Mouse (Mus musculus): ENCODE data around the gene Man1c1. TPM values are rescaled to one million over a fixed set of nuclear protein-coding genes. Genes with fewer than 3 reads are reported as not detected.

Gene Man1c1
- polyA plus RNA-seq, 1 experiment from 2014 or later: 2.5 TPM

DNA sequence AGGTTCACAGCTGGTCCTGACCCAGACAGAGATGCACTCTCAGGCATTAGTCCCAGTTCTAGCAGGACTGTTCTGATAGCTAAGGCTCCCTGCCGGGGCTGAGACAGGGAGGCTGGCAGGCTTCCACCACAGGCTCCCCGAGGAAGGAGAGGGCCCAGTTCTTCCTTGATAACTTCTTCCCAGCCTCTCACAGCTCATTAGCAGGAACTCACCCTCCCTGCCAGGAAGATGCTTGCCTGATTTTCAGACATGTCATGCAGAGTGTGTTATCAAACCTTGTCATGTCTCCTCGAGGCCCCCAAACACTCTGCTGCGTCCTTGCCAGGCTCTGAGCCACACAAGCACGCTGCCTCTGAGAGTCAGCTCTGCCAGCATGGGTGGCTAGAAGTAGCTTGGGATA is 98.0 kb downstream of the Man1c1 start:
- Histone ChIP-seq H3K27ac (replicated peaks) (peak overlapping the region; percentile 29; the same call in 1 of the 2 replicates), H3K4me1 (peaks cover 14% of the 10 kb centered on the region), H3K27me3 (no peaks in the 10 kb centered on the region), H3K4me2 (replicated peaks) (no peak overlapping the region), H3K4me3 (no peak overlapping the region), H3K9me3 (no peaks in the 10 kb centered on the region), H3K9ac (replicated peaks) (no peak overlapping the region), H3K36me3 (no peaks in the 10 kb centered on the region)
- WGBS: 37% methylated on average over 5 of the region's 5 CpGs
- ATAC-seq (replicated peaks): peak; percentile 64; the same call in 1 of the 2 replicates

DNA sequence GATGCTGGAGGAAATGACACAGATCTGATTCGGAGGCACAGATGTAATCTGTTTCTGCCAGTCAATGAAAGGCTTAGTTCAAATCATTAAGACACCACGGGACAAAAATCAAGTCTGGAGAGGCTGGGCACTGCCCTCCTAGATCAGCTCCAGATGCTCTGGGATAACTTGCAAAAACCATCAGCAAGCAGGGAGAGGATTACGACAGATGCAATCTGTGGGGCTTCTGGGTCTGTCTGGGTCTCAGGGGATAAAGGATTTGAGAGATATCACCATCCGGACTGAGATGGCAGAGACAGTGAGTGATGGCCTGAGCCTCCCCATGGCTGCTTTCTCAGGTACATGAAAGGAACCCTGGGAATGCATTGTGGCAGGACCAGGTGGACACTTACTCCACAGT is 99.6 kb downstream of the Man1c1 start:
- Histone ChIP-seq H3K9me3 (no peaks in the 10 kb centered on the region), H3K27ac (replicated peaks) (no peak overlapping the region), H3K4me2 (replicated peaks) (no peak overlapping the region), H3K36me3 (no peaks in the 10 kb centered on the region), H3K9ac (replicated peaks) (no peak overlapping the region), H3K27me3 (no peaks in the 10 kb centered on the region), H3K4me3 (no peak overlapping the region), H3K4me1 (peaks cover 19% of the 10 kb centered on the region)
- 76% methylated on average over 4 of the region's 4 CpGs for WGBS
- ATAC-seq (replicated peaks): no peak

DNA sequence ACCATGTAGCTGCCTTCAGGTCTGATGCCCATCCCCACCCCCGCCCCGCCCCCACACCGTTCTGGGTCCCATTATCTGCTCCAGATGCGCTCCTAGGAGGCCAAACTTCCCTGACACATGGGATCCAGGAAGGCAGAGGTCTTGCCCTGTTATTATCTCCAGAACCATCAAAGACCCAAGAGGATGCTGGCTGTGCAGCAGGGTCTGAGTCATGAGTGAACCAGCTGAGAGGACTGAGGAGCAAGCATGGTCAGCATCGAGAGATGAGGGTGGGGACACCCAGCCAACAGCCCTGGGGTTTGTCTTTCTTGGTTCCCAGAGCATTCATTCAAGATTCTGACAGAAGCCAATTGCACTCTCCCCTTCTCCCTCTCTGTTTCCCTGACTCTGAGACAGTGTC is 100.5 kb downstream of the Man1c1 start:
- peaks cover 19% of the 10 kb centered on the region for H3K4me1 ChIP-seq
- no peak for ATAC-seq (replicated peaks)
- H3K4me2 ChIP-seq (replicated peaks): no peak overlapping the region
- H3K4me3 ChIP-seq: no peak overlapping the region
- no peak overlapping the region for H3K9ac ChIP-seq (replicated peaks)
- H3K27ac ChIP-seq (replicated peaks): no peak overlapping the region
- WGBS: 79% methylated on average over 5 of the region's 5 CpGs
- H3K27me3 ChIP-seq: no peaks in the 10 kb centered on the region
- H3K36me3 ChIP-seq: no peaks in the 10 kb centered on the region
- H3K9me3 ChIP-seq: no peaks in the 10 kb centered on the region

DNA sequence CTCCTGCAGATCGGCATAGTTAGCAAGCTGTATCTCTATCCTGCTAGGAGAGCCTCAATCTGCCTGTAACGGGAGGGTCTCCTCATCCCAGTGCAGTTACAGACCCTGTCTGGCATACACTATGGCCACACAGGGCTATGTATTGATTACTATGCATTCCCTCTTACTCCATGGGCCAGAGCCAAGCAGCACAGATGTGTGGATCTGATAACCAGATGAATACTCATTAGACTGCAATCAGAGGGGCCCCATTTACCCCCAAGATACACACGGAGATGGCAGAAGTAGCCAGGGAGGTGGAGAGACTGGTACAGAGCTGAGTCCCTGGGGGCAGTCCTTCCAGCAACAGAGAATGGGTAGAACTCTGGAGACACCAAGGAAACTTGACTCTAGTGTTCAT is 101.5 kb downstream of the Man1c1 start:
- no peaks in the 10 kb centered on the region for H3K36me3 ChIP-seq
- WGBS: 70% methylated on average over 3 of the region's 3 CpGs
- no peak overlapping the region for H3K9ac ChIP-seq (replicated peaks)
- ATAC-seq (replicated peaks): no peak
- H3K9me3 ChIP-seq: no peaks in the 10 kb centered on the region
- peaks cover 19% of the 10 kb centered on the region for H3K4me1 ChIP-seq
- no peak overlapping the region for H3K4me2 ChIP-seq (replicated peaks)
- no peak overlapping the region for H3K27ac ChIP-seq (replicated peaks)
- no peak overlapping the region for H3K4me3 ChIP-seq
- no peaks in the 10 kb centered on the region for H3K27me3 ChIP-seq

DNA sequence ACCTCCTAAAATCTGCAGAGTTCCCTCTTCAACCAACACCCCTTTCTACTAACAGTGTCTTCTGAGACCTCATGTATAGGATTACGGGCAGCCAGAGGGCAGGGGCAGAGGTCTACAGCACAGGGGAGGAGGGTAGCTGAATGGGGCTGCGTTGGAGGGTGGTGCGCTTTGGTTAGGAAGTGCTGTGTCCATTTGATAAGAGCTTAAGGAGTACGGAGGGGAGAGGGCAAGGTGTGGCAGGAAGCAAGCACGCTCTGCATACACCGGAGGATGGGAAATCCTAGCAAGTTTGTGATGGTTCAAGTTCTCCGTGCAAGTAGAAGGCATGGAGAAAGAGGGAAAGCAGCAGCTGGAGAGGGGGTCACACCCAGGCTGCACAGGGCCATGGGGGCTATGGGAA is 102.1 kb downstream of the Man1c1 start:
- 81% methylated on average over 7 of the region's 7 CpGs for WGBS
- H3K27ac ChIP-seq (replicated peaks): no peak overlapping the region
- ATAC-seq (replicated peaks): no peak
- H3K9ac ChIP-seq (replicated peaks): no peak overlapping the region
- H3K27me3 ChIP-seq: no peaks in the 10 kb centered on the region
- H3K4me1 ChIP-seq: peaks cover 19% of the 10 kb centered on the region
- no peak overlapping the region for H3K4me3 ChIP-seq
- H3K9me3 ChIP-seq: no peaks in the 10 kb centered on the region
- no peaks in the 10 kb centered on the region for H3K36me3 ChIP-seq
- H3K4me2 ChIP-seq (replicated peaks): no peak overlapping the region

DNA sequence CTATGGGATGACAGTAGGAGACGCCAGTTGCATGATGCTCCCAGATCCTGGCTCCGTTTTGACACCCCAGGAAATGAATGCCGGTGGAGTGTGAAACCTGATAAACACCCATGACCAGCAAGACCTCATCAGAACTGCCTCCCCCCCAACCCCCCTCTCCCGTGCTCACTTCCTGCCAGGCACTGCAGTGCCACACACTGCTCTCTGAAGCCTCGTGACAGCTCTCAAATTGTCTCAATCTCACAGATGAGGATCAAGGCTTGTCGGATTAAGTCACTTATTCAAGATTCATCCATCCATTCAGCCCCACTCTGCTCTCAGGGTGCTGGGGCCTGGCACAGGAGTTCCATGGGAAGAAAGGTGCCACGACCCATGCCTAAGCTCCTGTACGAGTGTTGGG is 102.7 kb downstream of the Man1c1 start:
- H3K27ac ChIP-seq (replicated peaks): no peak overlapping the region
- no peaks in the 10 kb centered on the region for H3K27me3 ChIP-seq
- H3K4me3 ChIP-seq: no peak overlapping the region
- no peaks in the 10 kb centered on the region for H3K9me3 ChIP-seq
- no peak for ATAC-seq (replicated peaks)
- peaks cover 13% of the 10 kb centered on the region for H3K4me1 ChIP-seq
- H3K4me2 ChIP-seq (replicated peaks): no peak overlapping the region
- WGBS: 56% methylated on average over 8 of the region's 8 CpGs
- no peaks in the 10 kb centered on the region for H3K36me3 ChIP-seq
- H3K9ac ChIP-seq (replicated peaks): no peak overlapping the region

DNA sequence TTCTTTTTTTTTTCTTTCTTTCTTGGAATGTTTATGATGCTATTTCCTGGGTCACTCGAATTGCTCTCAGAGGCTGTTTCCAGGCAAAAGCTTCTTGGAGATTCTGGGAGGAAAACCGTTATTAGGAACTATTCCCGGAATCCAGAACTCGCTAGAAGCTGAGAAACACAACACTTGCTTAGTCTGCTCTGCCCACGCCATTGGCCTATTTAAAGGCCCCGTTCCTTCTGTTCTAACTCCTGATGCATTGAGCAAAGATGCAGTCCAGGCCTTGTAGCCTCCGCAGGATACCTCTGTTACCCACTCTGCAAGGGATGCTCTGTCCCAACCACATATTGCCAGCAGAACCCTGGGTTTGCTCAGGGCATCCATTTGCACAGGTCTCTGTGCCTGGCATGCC is 103.3 kb downstream of the Man1c1 start:
- 84% methylated on average over 7 of the region's 7 CpGs for WGBS
- Histone ChIP-seq H3K4me2 (replicated peaks) (no peak overlapping the region), H3K36me3 (no peaks in the 10 kb centered on the region), H3K9ac (replicated peaks) (no peak overlapping the region), H3K9me3 (no peaks in the 10 kb centered on the region), H3K4me1 (peaks cover 7% of the 10 kb centered on the region), H3K27me3 (no peaks in the 10 kb centered on the region), H3K27ac (replicated peaks) (no peak overlapping the region), H3K4me3 (no peak overlapping the region)
- no peak for ATAC-seq (replicated peaks)

DNA sequence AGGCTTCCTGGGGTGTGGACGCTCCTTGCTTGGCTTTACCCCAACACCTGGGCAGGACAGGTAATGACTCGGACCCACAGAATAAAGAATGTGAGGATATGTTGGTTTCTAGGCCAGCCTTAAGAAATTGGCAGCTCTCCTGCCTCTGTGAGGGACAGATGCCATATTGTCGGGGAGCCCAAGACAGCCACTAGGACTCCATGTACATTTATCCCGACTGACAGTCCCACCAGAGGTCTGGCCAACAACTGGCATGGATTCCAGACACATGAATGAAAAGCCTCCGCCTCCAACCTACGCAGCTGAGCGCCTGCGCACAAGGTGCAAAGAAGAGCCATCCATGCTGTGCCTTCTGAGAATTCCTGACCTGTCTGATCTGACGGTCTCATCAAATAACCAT is 104.0 kb downstream of the Man1c1 start:
- H3K27ac ChIP-seq (replicated peaks): no peak overlapping the region
- WGBS: 71% methylated on average over 9 of the region's 9 CpGs
- H3K36me3 ChIP-seq: no peaks in the 10 kb centered on the region
- no peak overlapping the region for H3K9ac ChIP-seq (replicated peaks)
- no peaks in the 10 kb centered on the region for H3K27me3 ChIP-seq
- H3K4me2 ChIP-seq (replicated peaks): no peak overlapping the region
- H3K9me3 ChIP-seq: no peaks in the 10 kb centered on the region
- no peak overlapping the region for H3K4me3 ChIP-seq
- 0 out of 2 replicates have a peak, but pooled peaks cover 5% of the 10 kb centered on the region for H3K4me1 ChIP-seq
- ATAC-seq (replicated peaks): no peak

DNA sequence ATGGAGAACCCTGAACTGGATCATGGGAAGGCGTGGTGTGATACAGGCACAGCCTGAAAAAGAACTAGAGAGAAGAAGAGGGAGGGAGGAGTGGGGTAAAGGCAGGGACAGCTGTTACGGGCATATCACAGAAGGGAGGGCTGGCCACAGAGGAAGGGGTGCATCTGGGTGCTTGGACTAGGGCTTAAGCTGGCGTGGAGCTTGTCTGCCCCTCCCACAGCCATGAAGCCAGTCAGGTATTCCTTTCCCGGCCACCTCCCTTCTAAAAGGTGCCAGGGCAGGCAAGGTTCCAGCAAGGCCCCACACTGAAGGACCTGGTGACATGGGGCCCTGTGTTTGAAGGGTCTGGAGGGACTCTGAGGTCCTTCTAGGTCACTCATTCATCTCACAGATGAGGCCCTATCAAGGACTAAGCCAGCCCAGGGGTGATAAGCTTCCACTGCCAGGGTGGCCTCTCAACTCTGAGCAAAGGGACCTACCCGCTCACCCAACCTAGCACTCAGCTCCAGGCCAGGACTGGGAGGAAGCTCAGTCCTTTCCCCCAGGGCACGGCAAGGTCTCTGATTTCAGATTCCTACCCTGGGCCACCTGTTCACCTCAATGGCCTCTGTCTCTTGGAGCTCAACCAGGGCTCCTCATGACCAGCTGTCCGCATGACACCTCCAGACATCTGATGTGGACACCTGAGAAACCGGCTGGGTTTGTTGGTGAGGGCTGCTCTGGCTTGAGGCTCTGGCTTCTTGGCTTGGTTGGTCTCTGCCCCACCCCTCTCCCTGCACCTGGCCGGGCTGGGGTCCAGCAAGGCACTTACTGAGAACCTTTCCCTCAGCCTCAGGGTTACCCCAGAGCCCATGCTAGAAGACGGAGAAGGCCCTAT is 107.0 kb downstream of the Man1c1 start:
- ATAC-seq (replicated peaks): no peak
- H3K4me3 ChIP-seq: no peak overlapping the region
- peaks cover 14% of the 10 kb centered on the region for H3K4me1 ChIP-seq
- WGBS: 81% methylated on average over 10 of the region's 10 CpGs
- no peak overlapping the region for H3K27ac ChIP-seq (replicated peaks)
- H3K9me3 ChIP-seq: no peaks in the 10 kb centered on the region
- H3K36me3 ChIP-seq: no peaks in the 10 kb centered on the region
- no peaks in the 10 kb centered on the region for H3K27me3 ChIP-seq
- H3K4me2 ChIP-seq (replicated peaks): no peak overlapping the region
- no peak overlapping the region for H3K9ac ChIP-seq (replicated peaks)

DNA sequence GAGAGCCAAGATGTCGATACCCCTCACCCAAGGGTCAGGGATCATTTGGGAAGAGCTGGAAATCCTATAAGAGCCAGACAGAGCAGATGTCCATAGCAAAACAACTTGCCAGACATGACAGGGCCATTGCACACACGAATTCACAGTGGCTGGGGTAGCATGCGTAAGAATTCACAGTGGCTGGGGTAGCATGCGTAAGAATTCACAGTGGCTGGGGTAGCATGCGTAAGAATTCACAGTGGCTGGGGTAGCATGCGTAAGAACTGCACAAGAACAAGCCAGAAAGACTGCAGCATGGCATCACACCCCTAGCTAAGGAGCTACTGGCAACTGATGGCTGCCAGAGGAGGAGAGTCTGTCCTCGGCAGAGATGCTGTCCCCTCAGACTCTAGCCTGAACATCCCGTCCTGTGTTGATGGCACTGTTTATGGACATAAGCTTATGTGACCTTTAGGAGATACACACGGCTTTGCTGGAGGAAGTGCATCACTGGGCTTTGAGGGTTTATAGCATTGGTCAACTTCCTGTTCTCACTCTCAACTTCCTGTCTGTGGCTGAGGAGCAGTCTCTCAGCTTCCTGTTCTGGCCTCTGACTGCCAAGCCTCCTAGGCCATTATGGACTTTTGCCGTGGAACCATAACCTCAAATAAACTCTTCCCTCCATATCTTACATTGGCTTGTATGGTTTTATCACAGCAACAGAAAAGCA is 109.2 kb downstream of the Man1c1 start:
- no peak overlapping the region for H3K4me2 ChIP-seq (replicated peaks)
- H3K9ac ChIP-seq (replicated peaks): no peak overlapping the region
- H3K4me1 ChIP-seq: peaks cover 23% of the 10 kb centered on the region
- WGBS: 89% methylated on average over 10 of the region's 10 CpGs
- ATAC-seq (replicated peaks): no peak
- no peak overlapping the region for H3K4me3 ChIP-seq
- H3K36me3 ChIP-seq: no peaks in the 10 kb centered on the region
- no peak overlapping the region for H3K27ac ChIP-seq (replicated peaks)
- H3K9me3 ChIP-seq: no peaks in the 10 kb centered on the region
- H3K27me3 ChIP-seq: no peaks in the 10 kb centered on the region

DNA sequence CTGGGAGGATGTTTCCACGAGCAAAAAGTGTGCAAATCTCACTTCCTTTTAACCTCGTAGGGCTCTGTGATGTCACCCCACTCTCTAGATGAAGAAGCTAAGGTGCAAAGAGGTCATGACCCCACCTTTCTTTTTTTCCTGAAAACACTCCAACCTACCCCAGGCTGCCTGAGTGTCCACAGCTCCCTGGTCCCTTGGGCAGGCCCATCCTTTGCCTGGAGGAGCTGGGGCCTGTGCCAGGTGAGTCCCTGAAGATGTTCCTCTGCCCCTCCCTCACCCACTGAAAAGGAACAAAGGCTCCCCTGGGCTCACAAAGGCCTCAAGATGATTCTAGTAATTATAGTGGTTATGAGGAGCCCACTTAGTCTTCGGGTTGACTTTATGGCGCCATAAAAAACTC is 111.6 kb downstream of the Man1c1 start:
- no peak for ATAC-seq (replicated peaks)
- Histone ChIP-seq H3K36me3 (no peaks in the 10 kb centered on the region), H3K9me3 (no peaks in the 10 kb centered on the region), H3K4me1 (peaks cover 21% of the 10 kb centered on the region), H3K27me3 (no peaks in the 10 kb centered on the region), H3K27ac (replicated peaks) (0 out of 2 replicates have a peak overlapping the region, but pooled peaks have one; percentile 77), H3K9ac (replicated peaks) (no peak overlapping the region), H3K4me2 (replicated peaks) (no peak overlapping the region), H3K4me3 (no peak overlapping the region)
- WGBS: 75% methylated on average over 4 of the region's 4 CpGs

DNA sequence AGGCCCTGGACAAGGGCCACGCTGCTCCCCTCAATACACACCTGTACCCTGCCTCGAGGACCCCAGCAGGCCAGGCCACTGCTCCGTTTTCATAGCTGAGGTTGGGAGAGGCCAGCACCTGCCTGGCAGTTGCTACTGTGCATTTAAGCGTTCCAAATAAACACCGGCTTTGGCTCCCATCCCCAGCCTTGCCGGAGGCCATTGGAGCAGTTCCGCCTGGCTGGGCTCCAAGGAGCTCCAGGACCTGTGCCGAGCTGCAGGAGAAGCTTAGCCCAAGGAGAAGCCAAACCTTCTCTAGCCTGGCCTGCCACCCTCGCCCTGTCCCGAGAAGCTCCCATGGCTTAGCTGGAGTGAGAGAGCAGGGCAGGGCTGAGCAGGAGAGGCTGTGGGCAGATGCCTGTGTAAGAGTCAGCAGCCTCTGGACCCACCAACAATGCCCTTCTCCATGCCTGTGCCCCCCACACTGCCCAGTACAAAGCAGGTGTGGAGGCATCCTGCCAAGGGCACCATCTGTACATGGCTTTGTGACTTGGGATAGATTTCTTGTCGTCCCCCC is 112.5 kb downstream of the Man1c1 start:
- Histone ChIP-seq H3K4me2 (replicated peaks) (no peak overlapping the region), H3K36me3 (no peaks in the 10 kb centered on the region), H3K4me3 (no peak overlapping the region), H3K4me1 (peaks cover 21% of the 10 kb centered on the region), H3K27me3 (no peaks in the 10 kb centered on the region), H3K9me3 (no peaks in the 10 kb centered on the region), H3K27ac (replicated peaks) (peak overlapping the region; percentile 77), H3K9ac (replicated peaks) (no peak overlapping the region)
- ATAC-seq (replicated peaks): peak; percentile 76
- WGBS: 24% methylated on average over 11 of the region's 11 CpGs
